Mouse (Mus musculus): Measurements from ENCODE around the gene Coro7. TPM values are rescaled to one million over a fixed set of nuclear protein-coding genes. Genes with fewer than 3 reads are reported as not detected.
A peak's percentile ranks its signal among the peaks of the same experiment; 100 is the strongest.

Gene Coro7
- total RNA-seq (2021): 10 to 100 TPM; 85.6 to 93.4 TPM
- long read RNA-seq, experiment 1, full-length matches to known transcripts: 23 of 76 reads
- long read RNA-seq, experiment 1, partial matches to known transcripts: 36 of 76 reads
- long read RNA-seq, experiment 1, other reads (novel, unspliced or antisense): 17 of 76 reads
- long read RNA-seq, experiment 2, full-length matches to known transcripts: 32 of 95 reads
- long read RNA-seq, experiment 2, partial matches to known transcripts: 45 of 95 reads
- long read RNA-seq, experiment 2, other reads (novel, unspliced or antisense): 18 of 95 reads

GRCm38 (mm10) chr16:4679121-4680018 is at the start of gene Coro7:
Gene Coro7 (minus strand): TSS chr16:4679777.
- peak within 1 kb of the TSS; percentile 91 for H3K4me3 ChIP-seq
- peak within 1 kb of the TSS; percentile 67 for H3K27ac ChIP-seq
- peak; percentile 83 to 91 for DNase-seq (ENCODE audit: low spot score in 2 of 2)
- TF ChIP-seq CTCF (conservative IDR thresholded peaks at IDR 0.05): no peak

GRCm38 (mm10) chr16:4727963-4728362 is 48.4 kb upstream of the Coro7 start:
- peak overlapping the region; percentile 89; the same call in 1 of the 2 replicates for H3K4me3 ChIP-seq
- no peak for DNase-seq (ENCODE audit: low spot score in 2 of 2)
- H3K27ac ChIP-seq: peak overlapping the region; percentile 18; the same call in 1 of the 2 replicates
- no peak for TF ChIP-seq CTCF (conservative IDR thresholded peaks at IDR 0.05)

- TF ChIP-seq CTCF (conservative IDR thresholded peaks at IDR 0.05): no peak
- peak overlapping the region; percentile 18; the same call in 1 of the 2 replicates for H3K27ac ChIP-seq
- DNase-seq (ENCODE audit: low spot score in 2 of 2): no peak
- peak overlapping the region; percentile 89 for H3K4me3 ChIP-seq
These were observed 47.9 kb upstream of the Coro7 start for GRCm38 (mm10) chr16:4727526-4727925.

GRCm38 (mm10) chr16:4726528-4727128 is 47.1 kb upstream of the Coro7 start:
- peak overlapping the region; percentile 96 for H3K27ac ChIP-seq
- no peak for TF ChIP-seq CTCF (conservative IDR thresholded peaks at IDR 0.05)
- H3K4me3 ChIP-seq: peak overlapping the region; percentile 89
- DNase-seq (ENCODE audit: low spot score in 2 of 2): no peak

GRCm38 (mm10) chr16:4725780-4726527 is 46.4 kb upstream of the Coro7 start, which contains the start of gene Hmox2:
Gene Hmox2 (plus strand): TSS chr16:4726361.
- Histone ChIP-seq H3K4me3 (peak within 1 kb of the TSS; percentile 89), H3K27ac (peak within 1 kb of the TSS; percentile 96)
- peak; percentile 92 to 94 for DNase-seq (ENCODE audit: low spot score in 2 of 2)
- no peak for TF ChIP-seq CTCF (conservative IDR thresholded peaks at IDR 0.05)

- H3K4me3 ChIP-seq: no peak overlapping the region
- no peak for TF ChIP-seq CTCF (conservative IDR thresholded peaks at IDR 0.05)
- no peak for DNase-seq (ENCODE audit: low spot score in 2 of 2)
- H3K27ac ChIP-seq: no peak overlapping the region
These were observed 45.7 kb upstream of the Coro7 start for GRCm38 (mm10) chr16:4725266-4725665.

- DNase-seq (ENCODE audit: low spot score in 2 of 2): no peak
- Histone ChIP-seq H3K27ac (peak overlapping the region; percentile 43), H3K4me3 (no peak overlapping the region)
- no peak for TF ChIP-seq CTCF (conservative IDR thresholded peaks at IDR 0.05)
These were observed 43.3 kb upstream of the Coro7 start for GRCm38 (mm10) chr16:4722915-4723209.

- DNase-seq (ENCODE audit: low spot score in 2 of 2): no peak
- no peak for TF ChIP-seq CTCF (conservative IDR thresholded peaks at IDR 0.05)
- Histone ChIP-seq H3K27ac (peak overlapping the region; percentile 43), H3K4me3 (no peak overlapping the region)
These were observed 42.7 kb upstream of the Coro7 start for GRCm38 (mm10) chr16:4722128-4722914.

- H3K4me3 ChIP-seq: peak within 1 kb of the TSS; percentile 70
- TF ChIP-seq CTCF (conservative IDR thresholded peaks at IDR 0.05): no peak
- DNase-seq (ENCODE audit: low spot score in 2 of 2): peak; percentile 52 to 54
- H3K27ac ChIP-seq: peak within 1 kb of the TSS; percentile 92
These were observed 39.4 kb upstream of the Coro7 start, which contains the start of gene Nmral1 for GRCm38 (mm10) chr16:4718753-4719518. Gene Nmral1 (minus strand): TSS chr16:4719356.

- no peak for TF ChIP-seq CTCF (conservative IDR thresholded peaks at IDR 0.05)
- Histone ChIP-seq H3K27ac (no peak overlapping the region), H3K4me3 (peak overlapping the region; percentile 70)
- DNase-seq (ENCODE audit: low spot score in 2 of 2): no peak
These were observed 38.3 kb upstream of the Coro7 start for GRCm38 (mm10) chr16:4717866-4718265.

Measured in layer of hippocampus, adult 2 months (tissue).